Mouse (Mus musculus) bone marrow macrophage, adult 2 months (primary cell): ENCODE data around the gene Atp2b4.

Experiments used
- CTCF ChIP-seq: IDR thresholded peaks from 2 replicates; pipeline ENCODE4 v1.5.1; 2012; ENCODE audit warnings: low read depth, mild to moderate bottlenecking, low read length, moderate library complexity
- POLR2A ChIP-seq: IDR thresholded peaks from 2 replicates; pipeline ENCODE4 v1.6.1; 2012; ENCODE audit warnings: mild to moderate bottlenecking, low read depth, low read length, borderline replicate concordance

GRCm38 (mm10) chr1:133753325-133753724 lies 47.5 kb downstream of the Atp2b4 start:
- TF ChIP-seq CTCF (no peak), POLR2A (no peak)
